ENCODE assay signal across 8 mouse cellular contexts in the genomic region with DNA sequence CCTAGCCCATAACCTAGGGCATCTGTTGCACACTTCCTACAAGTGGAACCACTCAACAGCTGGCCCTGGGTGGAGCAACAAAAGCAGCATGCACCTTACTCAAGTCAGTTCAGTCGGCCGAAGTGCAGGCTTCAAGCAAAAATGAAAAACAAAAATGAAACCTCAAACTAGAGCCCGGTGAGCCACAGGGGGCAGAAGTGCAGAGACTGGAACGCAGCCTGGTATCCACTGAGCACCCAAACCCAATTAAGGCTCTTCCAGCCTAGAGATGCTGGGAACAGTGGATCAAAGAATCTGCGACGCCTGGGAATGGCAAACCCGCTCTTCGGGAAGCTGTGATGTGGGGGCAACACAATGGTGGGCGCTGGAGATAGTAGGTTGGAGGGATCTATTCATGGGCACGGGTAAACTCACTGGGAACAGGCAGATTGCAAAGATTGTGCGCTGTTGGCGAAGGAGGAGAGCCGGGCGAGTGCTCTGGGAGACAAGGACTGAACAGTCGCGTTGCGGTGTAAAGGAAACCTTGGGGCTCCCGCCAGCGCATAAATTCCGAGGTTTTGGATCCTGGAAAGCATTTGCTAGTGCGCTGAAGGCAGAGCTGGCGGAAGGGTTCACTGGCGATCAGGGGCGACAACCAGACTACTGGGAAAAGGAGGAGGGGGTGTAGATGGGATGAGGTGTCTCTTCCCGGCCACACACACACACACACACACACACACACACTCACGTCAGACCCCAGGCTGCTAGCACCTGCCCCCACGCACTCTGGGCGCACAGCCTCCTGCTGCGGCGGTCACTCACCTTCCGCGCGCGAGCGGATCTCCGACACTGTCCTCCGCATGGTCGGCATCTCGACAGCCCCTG. TPM values are rescaled to one million over a fixed set of nuclear protein-coding genes. Genes with fewer than 3 reads are reported as not detected.
DNase-seq lines count a peak whose midpoint lies in the region; ATAC-seq lines count a peak whose summit lies in the region.

No protein-coding gene starts in this region.

- no peaks in the 10 kb centered on the region for H3K9me3 ChIP-seq in embryonic facial prominence, embryonic 12.5 days
- no peaks in the 10 kb centered on the region for H3K9me3 ChIP-seq in liver, embryonic 11.5 days (ENCODE audit: control insufficient read depth, low read length)

- H3K9ac ChIP-seq in embryonic facial prominence, embryonic 12.5 days = peak overlapping the region; percentile 55
- H3K9ac ChIP-seq in liver, embryonic 11.5 days (ENCODE audit: low read depth, low read length) = peak overlapping the region; percentile 70

- H3K27ac ChIP-seq in embryonic facial prominence, embryonic 12.5 days = no peak overlapping the region
- peak overlapping the region; percentile 20 for H3K27ac ChIP-seq in liver, embryonic 11.5 days (ENCODE audit: low read depth, low read length)

- peak overlapping the region; percentile 74 for H3K4me3 ChIP-seq in embryonic facial prominence, embryonic 12.5 days
- peak overlapping the region; percentile 75 for H3K4me3 ChIP-seq in liver, embryonic 11.5 days (ENCODE audit: low read depth, low read length)

- WGBS in embryonic facial prominence, embryonic 12.5 days = 1% methylated on average over 37 of the region's 39 CpGs
- WGBS in liver, embryonic 11.5 days = under 1% methylated on average over 39 of the region's 39 CpGs

- peak; percentile 86 for DNase-seq in A20 (ENCODE audit: low read depth, low spot score)
- DNase-seq in adrenal gland, postnatal 10 days = peak; percentile 67
- DNase-seq in heart, adult 9 months (ENCODE audit: low spot score in 2 of 2) = peak; percentile 30 to 32
- DNase-seq in kidney, adult 9 months = peak; percentile 50
- peak; percentile 60 for DNase-seq in liver, embryonic 11.5 days (ENCODE audit: low spot score)
- peak; percentile 78 to 82 for DNase-seq in spleen, postnatal 36 days (ENCODE audit: low spot score in 2 of 2)

- H3K27me3 ChIP-seq in embryonic facial prominence, embryonic 12.5 days = peaks cover 5% of the 10 kb centered on the region
- 0 out of 2 replicates have a peak, but pooled peaks cover 2% of the 10 kb centered on the region for H3K27me3 ChIP-seq in liver, embryonic 11.5 days (replicated peaks; ENCODE audit: control insufficient read depth, insufficient read depth, low read length)

- peaks cover 19% of the 10 kb centered on the region for H3K4me1 ChIP-seq in embryonic facial prominence, embryonic 12.5 days
- H3K4me1 ChIP-seq in liver, embryonic 11.5 days (replicated peaks; ENCODE audit: control insufficient read depth, insufficient read depth, low read length) = peaks cover 22% of the 10 kb centered on the region

- H3K4me2 ChIP-seq in embryonic facial prominence, embryonic 12.5 days (replicated peaks) = peak overlapping the region; percentile 94
- H3K4me2 ChIP-seq in liver, embryonic 11.5 days = peak overlapping the region; percentile 77

- ATAC-seq in embryonic facial prominence, embryonic 12.5 days (ENCODE audit: insufficient number of reproducible peaks, insufficient read depth, low FRiP score, low TSS enrichment) = no peak; the same call in 1 of the 2 replicates
- no peak for ATAC-seq in liver, embryonic 11.5 days (replicated peaks; ENCODE audit: low FRiP score)
- ATAC-seq in monocyte, adult 5-6 weeks (replicated peaks; ENCODE audit: insufficient number of reproducible peaks, low FRiP score, low TSS enrichment, poor library complexity, severe bottlenecking) = peak; percentile 16; the same call in 1 of the 2 replicates

- H3K36me3 ChIP-seq in embryonic facial prominence, embryonic 12.5 days = no peaks in the 10 kb centered on the region
- no peaks in the 10 kb centered on the region for H3K36me3 ChIP-seq in liver, embryonic 11.5 days (ENCODE audit: control insufficient read depth, insufficient read depth, low read length)

RNA-seq across cellular contexts. Expression of a gene that starts 0.6 kb away (rescaled TPM):
- 10 to 100 TPM; 17.5 to 26.6 TPM for total RNA-seq in adrenal gland, postnatal 10 days (2021)
- 11.5 and 12.0 TPM in 2 replicates for polyA plus RNA-seq in embryonic facial prominence, embryonic 12.5 days (2016; fragmentation: Nextera tagmentation; extraction: Ambion mirVana)
- 60.5 and 73.8 TPM in 2 replicates for polyA plus RNA-seq in liver, embryonic 11.5 days (2014; fragmentation: Nextera tagmentation; extraction: Ambion mirVana)
- 30.1 to 51.4 TPM (median 30.5 TPM) in 3 replicates for total RNA-seq in monocyte, adult 5-6 weeks (2017)

Comparison
In these comparisons a context has a peak if more than half of its experiments do, and no peak if none do; other contexts are left out.
1. DNase-seq: peak in every context shown above with its lines; median percentile 86 in A20; 80 in spleen, postnatal 36 days; 67 in adrenal gland, postnatal 10 days; 60 in liver, embryonic 11.5 days; 50 in kidney, adult 9 months; 31 in heart, adult 9 months.